ENCODE assay signal across 19 mouse cellular contexts in the genomic region with DNA sequence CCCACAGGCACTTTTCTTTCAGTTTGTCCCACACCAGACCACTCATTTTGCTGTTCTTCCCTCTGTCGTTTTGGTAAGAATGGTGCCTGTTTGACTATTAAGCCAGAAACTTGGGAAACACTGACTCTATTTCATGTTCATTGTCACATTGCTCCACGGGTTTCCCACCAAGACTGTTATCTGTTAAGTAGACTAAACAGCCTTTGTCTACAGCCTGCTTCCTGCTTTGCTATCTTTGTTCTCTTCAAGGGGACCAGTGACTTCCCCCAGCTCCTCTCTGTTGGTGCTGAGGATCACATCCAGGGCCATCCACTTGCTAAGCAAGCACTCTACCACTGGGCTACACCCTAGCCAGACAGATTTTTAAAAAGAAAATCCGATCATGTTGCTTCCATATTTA. TPM values are rescaled to one million over a fixed set of nuclear protein-coding genes. Genes with fewer than 3 reads are reported as not detected.
A peak's percentile ranks its signal among the peaks of the same experiment; 100 is the strongest.
DNase-seq lines count a peak whose midpoint lies in the region; ATAC-seq and TF ChIP-seq lines count a peak whose summit lies in the region.
"Had no signal": no experiment of that assay in that cellular context is flagged by ENCODE, and none has a peak within 500 bp of the region (broad histone marks: within the 10 kb centered on the region; RNA-seq: fewer than 3 reads in every experiment).

No protein-coding gene starts in this region.

- no peak overlapping the region for H3K27ac ChIP-seq in heart, embryonic 11.5 days (ENCODE audit: low read depth, low read length)
- H3K27ac ChIP-seq in midbrain, embryonic 11.5 days (ENCODE audit: low read depth, low read length): no peak overlapping the region
- H3K27ac ChIP-seq in midbrain, embryonic 16.5 days (ENCODE audit: low read length): no peak overlapping the region; the same call in 1 of the 2 replicates
- H3K27ac ChIP-seq: embryonic facial prominence, embryonic 12.5 days; heart, embryonic 15.5 days; hindbrain, embryonic 10.5 days; hindbrain, embryonic 14.5 days; intestine, embryonic 15.5 days had no signal

- H3K4me2 ChIP-seq in heart, embryonic 11.5 days: no peak overlapping the region
- no peak overlapping the region for H3K4me2 ChIP-seq in midbrain, embryonic 11.5 days
- H3K4me2 ChIP-seq in midbrain, embryonic 16.5 days (ENCODE audit: low read length): no peak overlapping the region
- H3K4me2 ChIP-seq: embryonic facial prominence, embryonic 12.5 days; heart, embryonic 15.5 days; hindbrain, embryonic 14.5 days; intestine, embryonic 15.5 days had no signal

- ATAC-seq in heart, embryonic 11.5 days (replicated peaks; ENCODE audit: insufficient number of reproducible peaks, low FRiP score, low TSS enrichment): no peak
- ATAC-seq in midbrain, embryonic 11.5 days (ENCODE audit: low FRiP score): no peak
- ATAC-seq in midbrain, embryonic 16.5 days: no peak
- ATAC-seq: forebrain, postnatal 0 days; intestine, embryonic 15.5 days had no signal

- H3K9me3 ChIP-seq in heart, embryonic 11.5 days (replicated peaks; ENCODE audit: control insufficient read depth, low read length): no peaks in the 10 kb centered on the region
- no peaks in the 10 kb centered on the region for H3K9me3 ChIP-seq in midbrain, embryonic 11.5 days (ENCODE audit: control insufficient read depth, low read length)
- no peaks in the 10 kb centered on the region for H3K9me3 ChIP-seq in midbrain, embryonic 16.5 days (replicated peaks; ENCODE audit: control insufficient read depth, low read length, poor library complexity, severe bottlenecking)
- H3K9me3 ChIP-seq: embryonic facial prominence, embryonic 12.5 days; heart, embryonic 15.5 days; hindbrain, embryonic 10.5 days; intestine, embryonic 15.5 days had no signal

- TF ChIP-seq POLR2A in lung, adult 2 months (IDR thresholded peaks at IDR 0.05; ENCODE audit: borderline replicate concordance, extremely low read depth, low read depth, low read length): no peak

- 34% methylated on average over 3 of the region's 3 CpGs for WGBS in heart, embryonic 11.5 days (ENCODE audit: insufficient replicate concordance)
- WGBS in lung, adult 2 months: 35% methylated on average over 3 of the region's 3 CpGs
- 75% methylated on average over 3 of the region's 3 CpGs for WGBS in midbrain, embryonic 11.5 days
- 78% methylated on average over 3 of the region's 3 CpGs for WGBS in midbrain, embryonic 16.5 days

- peaks cover 13% of the 10 kb centered on the region for H3K36me3 ChIP-seq in heart, embryonic 11.5 days (ENCODE audit: control insufficient read depth, insufficient read depth, low read length)
- peaks cover 8% of the 10 kb centered on the region for H3K36me3 ChIP-seq in midbrain, embryonic 11.5 days (ENCODE audit: control insufficient read depth, insufficient read depth, low read length)
- peaks cover 21% of the 10 kb centered on the region for H3K36me3 ChIP-seq in midbrain, embryonic 16.5 days (ENCODE audit: control insufficient read depth, insufficient read depth, low read length)

- no peak for DNase-seq in heart, postnatal 4 days
- peak; percentile 19 for DNase-seq in lung, postnatal 10 days
- no peak for DNase-seq in lung, adult 2 months
- peak; percentile 73 for DNase-seq in midbrain, embryonic 11.5 days (ENCODE audit: low spot score, missing footprints)
- no peak for DNase-seq in frontal cortex, adult 2 months (ENCODE audit: extremely low spot score in 1 of 2, low spot score in 1 of 2)
- DNase-seq: adrenal gland, postnatal 14 days; cerebellum, adult 11-12 months; cerebellum, adult 9-10 months; cerebellum, postnatal 25 days; forebrain, postnatal 0 days; gastrocnemius, postnatal 10 days; heart, postnatal 14 days had no signal

- H3K4me3 ChIP-seq in heart, embryonic 11.5 days (ENCODE audit: low read depth, low read length): no peak overlapping the region
- H3K4me3 ChIP-seq in lung, adult 2 months (replicated peaks; ENCODE audit: extremely low read depth, low read depth, low read length): no peak overlapping the region
- H3K4me3 ChIP-seq in midbrain, embryonic 11.5 days (ENCODE audit: low read depth, low read length): no peak overlapping the region
- H3K4me3 ChIP-seq in midbrain, embryonic 16.5 days (ENCODE audit: low read depth, low read length): no peak overlapping the region
- H3K4me3 ChIP-seq: embryonic facial prominence, embryonic 12.5 days; heart, embryonic 15.5 days; hindbrain, embryonic 10.5 days; intestine, embryonic 15.5 days had no signal

- H3K27me3 ChIP-seq in heart, embryonic 11.5 days (ENCODE audit: control insufficient read depth, insufficient read depth, low read length): no peaks in the 10 kb centered on the region
- H3K27me3 ChIP-seq in midbrain, embryonic 11.5 days (ENCODE audit: control insufficient read depth, insufficient read depth, low read length): no peaks in the 10 kb centered on the region
- no peaks in the 10 kb centered on the region for H3K27me3 ChIP-seq in midbrain, embryonic 16.5 days (ENCODE audit: control insufficient read depth, insufficient read depth, low read depth, low read length)
- H3K27me3 ChIP-seq: embryonic facial prominence, embryonic 12.5 days; heart, embryonic 15.5 days; intestine, embryonic 15.5 days had no signal

- H3K9ac ChIP-seq in heart, embryonic 11.5 days (ENCODE audit: low read depth, low read length): 0 out of 2 replicates have a peak overlapping the region, but pooled peaks have one; percentile 4
- H3K9ac ChIP-seq in midbrain, embryonic 11.5 days (ENCODE audit: low read length): no peak overlapping the region
- no peak overlapping the region for H3K9ac ChIP-seq in midbrain, embryonic 16.5 days (ENCODE audit: low read depth, low read length)
- H3K9ac ChIP-seq: embryonic facial prominence, embryonic 12.5 days; forebrain, postnatal 0 days; heart, embryonic 15.5 days; hindbrain, embryonic 14.5 days; intestine, embryonic 15.5 days had no signal

- peaks cover 17% of the 10 kb centered on the region; the same call in 1 of the 2 replicates for H3K4me1 ChIP-seq in heart, embryonic 11.5 days (ENCODE audit: control insufficient read depth, insufficient read depth, low read length)
- peaks cover 8% of the 10 kb centered on the region for H3K4me1 ChIP-seq in lung, adult 2 months (ENCODE audit: control insufficient read depth, insufficient read depth, low read length)
- H3K4me1 ChIP-seq in midbrain, embryonic 11.5 days (ENCODE audit: control insufficient read depth, insufficient read depth, low read length): peaks cover 7% of the 10 kb centered on the region; the same call in 1 of the 2 replicates
- H3K4me1 ChIP-seq in midbrain, embryonic 16.5 days (ENCODE audit: control insufficient read depth, insufficient read depth, low read length): peaks cover 8% of the 10 kb centered on the region

- TF ChIP-seq CTCF in lung, adult 2 months (IDR thresholded peaks at IDR 0.05; ENCODE audit: insufficient read depth, low read length): no peak

RNA-seq across cellular contexts. Expression of a gene that starts 3.4 kb away (rescaled TPM):
- 9.4 and 11.7 TPM in 2 replicates for polyA plus RNA-seq in heart, embryonic 11.5 days (2014; fragmentation: Nextera tagmentation; extraction: Ambion mirVana)
- total RNA-seq in heart, postnatal 4 days (2021): 1 to 10 TPM; 7.7 TPM
- polyA plus RNA-seq in lung, adult 2 months (2012; rRNA removed): 19.9 and 20.8 TPM in 2 replicates
- polyA plus RNA-seq in midbrain, embryonic 11.5 days (2014; fragmentation: Nextera tagmentation; extraction: Ambion mirVana): 14.1 and 14.6 TPM in 2 replicates
- polyA plus RNA-seq in midbrain, embryonic 16.5 days (2015; fragmentation: Nextera tagmentation; extraction: Ambion mirVana): 4.3 and 4.6 TPM in 2 replicates
- polyA plus RNA-seq in frontal cortex, adult 2 months (2012; rRNA removed): 1.8 and 1.9 TPM in 2 replicates

RNA-seq across cellular contexts. Expression of a gene that starts 3.6 kb away (rescaled TPM):
- 95.7 and 107 TPM in 2 replicates for polyA plus RNA-seq in heart, embryonic 11.5 days (2014; fragmentation: Nextera tagmentation; extraction: Ambion mirVana)
- total RNA-seq in heart, postnatal 4 days (2021): 10 to 100 TPM; 93.2 to 95.3 TPM
- polyA plus RNA-seq in lung, adult 2 months (2012; rRNA removed): 72.4 and 88.1 TPM in 2 replicates
- polyA plus RNA-seq in midbrain, embryonic 11.5 days (2014; fragmentation: Nextera tagmentation; extraction: Ambion mirVana): 95.7 and 96.9 TPM in 2 replicates
- 65.8 and 68.2 TPM in 2 replicates for polyA plus RNA-seq in midbrain, embryonic 16.5 days (2015; fragmentation: Nextera tagmentation; extraction: Ambion mirVana)
- 43.9 and 48.8 TPM in 2 replicates for polyA plus RNA-seq in frontal cortex, adult 2 months (2012; rRNA removed)

RNA-seq across cellular contexts. Expression of a gene that starts 7.3 kb away (rescaled TPM):
- polyA plus RNA-seq in heart, embryonic 11.5 days (2014; fragmentation: Nextera tagmentation; extraction: Ambion mirVana): 44.9 and 49.6 TPM in 2 replicates
- total RNA-seq in heart, postnatal 4 days (2021): 10 to 100 TPM; 84.7 to 85.2 TPM
- polyA plus RNA-seq in lung, adult 2 months (2012; rRNA removed): 12.4 and 18.3 TPM in 2 replicates
- polyA plus RNA-seq in midbrain, embryonic 11.5 days (2014; fragmentation: Nextera tagmentation; extraction: Ambion mirVana): 29.9 and 31.5 TPM in 2 replicates
- polyA plus RNA-seq in midbrain, embryonic 16.5 days (2015; fragmentation: Nextera tagmentation; extraction: Ambion mirVana): 49.8 and 51.2 TPM in 2 replicates
- polyA plus RNA-seq in frontal cortex, adult 2 months (2012; rRNA removed): 52.8 and 59.7 TPM in 2 replicates

RNA-seq across cellular contexts. Expression of a gene that starts 27.7 kb away (rescaled TPM):
- polyA plus RNA-seq in heart, embryonic 11.5 days (2014; fragmentation: Nextera tagmentation; extraction: Ambion mirVana): 68.0 and 69.3 TPM in 2 replicates
- total RNA-seq in heart, postnatal 4 days (2021): 10 to 100 TPM; 29.7 to 30.5 TPM
- 27.7 and 31.2 TPM in 2 replicates for polyA plus RNA-seq in lung, adult 2 months (2012; rRNA removed)
- polyA plus RNA-seq in midbrain, embryonic 11.5 days (2014; fragmentation: Nextera tagmentation; extraction: Ambion mirVana): 96.8 and 98.0 TPM in 2 replicates
- 73.4 and 79.2 TPM in 2 replicates for polyA plus RNA-seq in midbrain, embryonic 16.5 days (2015; fragmentation: Nextera tagmentation; extraction: Ambion mirVana)
- 23.6 and 23.9 TPM in 2 replicates for polyA plus RNA-seq in frontal cortex, adult 2 months (2012; rRNA removed)

Comparison
In these comparisons a context has a peak if more than half of its experiments do, and no peak if none do; other contexts are left out.
1. DNase-seq: peak in lung, postnatal 10 days (single experiment) and midbrain, embryonic 11.5 days (single experiment); none in heart, postnatal 4 days (single experiment), lung, adult 2 months (single experiment) and frontal cortex, adult 2 months (0 of 2).